Mouse (Mus musculus): ENCODE results near the gene Psma2.

Psma2 gene

DNA sequence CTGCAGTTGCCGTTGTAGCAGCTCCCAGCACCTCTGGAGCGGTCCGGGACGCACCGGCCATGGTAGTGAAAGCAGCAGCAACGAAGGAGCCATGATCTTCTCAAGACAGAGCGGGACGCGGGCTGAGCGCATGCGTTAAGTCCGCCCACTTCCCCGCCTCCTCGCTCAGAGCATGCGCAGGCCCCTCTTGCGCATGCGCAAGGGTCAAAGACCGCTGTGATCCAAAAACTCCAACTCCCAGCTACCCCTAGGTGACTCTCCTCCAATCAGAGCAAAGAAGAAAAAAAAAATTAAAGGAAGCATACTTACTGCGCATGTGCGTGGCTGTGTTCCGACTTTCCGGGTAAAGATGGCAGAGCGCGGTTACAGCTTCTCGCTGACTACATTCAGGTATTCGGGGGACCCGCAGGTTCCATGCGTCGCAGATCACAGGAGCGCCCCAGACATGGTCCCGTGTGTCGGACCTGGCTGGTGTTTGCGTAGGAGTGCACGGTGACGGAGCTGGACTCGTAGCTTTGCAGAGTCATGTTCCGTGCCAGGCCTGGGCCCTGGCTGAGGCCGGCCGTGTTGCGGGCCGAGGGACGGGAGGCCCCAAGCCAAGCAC is at the start of gene Psma2, which contains the start of gene Mrpl32:
TSS of gene Psma2 (plus strand) at position 315 of the 604 bp plus-strand sequence.
TSS of gene Mrpl32 (minus strand) at position 240 of the 604 bp plus-strand sequence.
- DNase-seq: peak; percentile 100

DNA sequence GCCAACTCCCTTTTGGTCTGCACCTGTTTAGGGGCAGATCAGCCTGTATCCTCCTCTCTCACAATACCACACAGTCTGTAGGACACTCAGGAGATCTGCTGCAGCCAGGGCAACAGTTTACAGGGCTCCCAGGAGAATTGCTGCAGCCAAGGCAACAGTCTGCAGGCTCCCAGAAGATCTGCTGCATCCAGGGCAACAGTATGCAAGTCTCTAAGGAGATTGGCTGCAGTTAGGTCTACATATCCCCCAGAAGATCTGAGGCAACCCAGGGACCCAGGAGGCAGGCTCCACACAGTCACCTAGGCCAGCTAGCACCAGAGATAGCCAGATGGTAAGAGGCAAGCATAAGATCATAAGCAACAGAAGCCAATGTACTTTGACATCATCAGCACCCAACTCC is 38.9 kb upstream of the Psma2 start:
- no peak for DNase-seq

DNA sequence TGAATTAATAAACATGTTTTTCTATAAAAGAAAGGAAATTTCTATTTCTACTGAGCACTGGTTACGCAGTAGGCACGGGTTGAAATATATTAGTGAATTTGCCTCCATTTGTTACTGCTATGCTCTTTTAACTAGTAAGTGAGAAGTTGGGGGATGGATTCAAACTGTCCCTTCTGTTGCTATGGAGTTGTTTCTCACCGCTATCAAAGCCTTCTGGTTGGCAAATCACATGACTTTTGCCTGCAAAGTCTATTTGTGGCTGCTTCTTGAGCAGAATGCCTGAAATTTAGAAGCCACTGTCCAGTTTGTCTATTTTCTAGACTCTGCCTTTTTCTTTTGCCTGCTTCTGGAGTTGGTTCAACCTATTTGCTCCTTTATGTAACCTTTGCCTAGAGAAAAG is 32.6 kb upstream of the Psma2 start:
- DNase-seq: no peak

DNA sequence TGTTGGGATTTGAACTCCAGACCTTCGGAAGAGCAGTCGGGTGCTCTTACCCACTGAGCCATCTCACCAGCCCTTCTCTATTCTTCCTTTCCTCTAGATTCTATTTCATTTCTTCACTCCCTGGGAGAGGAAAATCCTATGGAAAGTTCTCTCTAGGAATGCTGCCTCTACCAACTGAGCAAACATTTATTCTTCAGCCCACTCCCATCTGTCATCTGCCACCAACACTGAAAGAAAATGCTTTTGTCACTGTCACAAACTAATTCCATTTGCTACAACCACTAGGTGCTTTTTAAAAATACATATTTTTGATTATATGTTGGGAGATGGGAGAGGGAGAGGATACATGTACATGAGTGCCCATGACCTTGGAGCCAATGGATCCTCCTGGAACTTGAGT is 10.3 kb upstream of the Psma2 start:
- DNase-seq: no peak

DNA sequence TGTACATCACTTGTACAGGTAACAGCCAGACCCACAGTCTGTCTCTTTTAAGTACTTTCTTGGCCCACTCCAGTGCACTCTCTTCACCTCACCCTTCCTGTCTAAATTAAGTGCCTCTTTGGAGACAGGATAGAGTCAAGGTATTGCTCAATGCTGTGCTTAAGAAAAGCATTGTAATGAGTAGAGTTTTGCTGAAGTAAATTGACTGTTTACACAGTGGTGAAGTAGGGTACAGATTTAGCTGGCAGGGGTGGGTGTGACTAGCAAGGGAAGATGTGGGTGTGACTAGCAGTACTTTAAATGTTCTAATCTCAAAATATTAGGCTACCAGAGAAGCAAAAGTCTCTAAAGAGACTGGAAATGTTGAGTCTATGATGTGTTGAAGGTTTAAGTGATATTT is 5.4 kb upstream of the Psma2 start:
- no peak for DNase-seq

DNA sequence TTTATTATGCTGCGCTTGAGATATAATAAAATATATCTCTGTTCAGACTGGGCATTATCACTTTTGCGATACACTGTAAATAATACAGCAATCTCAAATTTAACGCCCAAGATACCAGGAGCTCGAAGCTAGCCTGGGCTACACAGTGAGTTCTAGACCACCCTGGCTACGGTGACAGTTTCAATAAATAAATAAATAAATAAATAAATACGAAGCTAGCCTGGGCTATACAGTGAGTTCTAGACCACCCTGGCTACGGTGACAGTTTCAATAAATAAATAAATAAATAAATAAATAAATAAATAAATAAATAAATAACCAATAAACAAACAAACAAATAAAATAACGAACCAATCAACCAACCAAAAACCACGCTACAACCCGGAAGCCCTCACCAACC is 577 bp upstream of the Psma2 start:
- no peak for DNase-seq

DNA sequence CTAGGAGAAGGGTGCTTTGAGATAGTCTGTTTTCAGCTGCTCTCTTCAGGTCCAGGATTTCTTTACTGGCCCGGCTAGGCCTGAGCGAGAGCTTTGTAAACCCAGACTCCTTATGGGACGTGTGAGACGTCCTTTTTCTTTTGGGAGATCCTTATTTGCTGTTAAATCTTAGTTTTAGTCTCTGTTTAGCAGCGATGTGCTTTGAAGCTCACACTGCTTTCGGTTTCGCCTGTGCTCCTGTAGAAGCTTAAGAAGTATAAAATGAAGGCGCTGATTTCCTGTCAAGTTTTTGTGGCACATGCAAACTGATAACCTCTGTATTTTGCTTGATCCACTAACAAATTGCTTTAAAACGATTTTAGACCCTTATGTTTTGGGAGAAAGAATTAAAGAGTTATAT is 513 bp downstream of the Psma2 start:
- no peak for DNase-seq

DNA sequence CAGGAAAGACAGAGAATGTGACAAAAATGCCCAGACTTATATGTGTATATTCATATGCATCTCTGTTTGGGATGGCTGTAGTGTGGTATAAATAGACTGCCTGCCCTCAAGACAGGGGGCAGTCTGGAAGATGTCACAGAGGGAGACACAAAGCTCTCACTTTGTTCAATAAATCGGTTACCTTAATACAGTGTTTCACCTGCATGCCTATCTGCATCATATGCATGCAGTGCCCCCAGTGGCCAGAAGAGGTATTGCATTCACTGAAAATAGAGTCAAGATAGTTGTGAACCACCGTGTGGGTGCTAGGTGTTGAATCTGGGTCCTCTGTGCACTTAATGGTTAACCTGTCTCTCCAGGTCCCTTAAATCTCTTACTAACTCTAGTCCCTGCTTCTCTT is 5.7 kb downstream of the Psma2 start:
- peak; percentile 90 for DNase-seq

DNA sequence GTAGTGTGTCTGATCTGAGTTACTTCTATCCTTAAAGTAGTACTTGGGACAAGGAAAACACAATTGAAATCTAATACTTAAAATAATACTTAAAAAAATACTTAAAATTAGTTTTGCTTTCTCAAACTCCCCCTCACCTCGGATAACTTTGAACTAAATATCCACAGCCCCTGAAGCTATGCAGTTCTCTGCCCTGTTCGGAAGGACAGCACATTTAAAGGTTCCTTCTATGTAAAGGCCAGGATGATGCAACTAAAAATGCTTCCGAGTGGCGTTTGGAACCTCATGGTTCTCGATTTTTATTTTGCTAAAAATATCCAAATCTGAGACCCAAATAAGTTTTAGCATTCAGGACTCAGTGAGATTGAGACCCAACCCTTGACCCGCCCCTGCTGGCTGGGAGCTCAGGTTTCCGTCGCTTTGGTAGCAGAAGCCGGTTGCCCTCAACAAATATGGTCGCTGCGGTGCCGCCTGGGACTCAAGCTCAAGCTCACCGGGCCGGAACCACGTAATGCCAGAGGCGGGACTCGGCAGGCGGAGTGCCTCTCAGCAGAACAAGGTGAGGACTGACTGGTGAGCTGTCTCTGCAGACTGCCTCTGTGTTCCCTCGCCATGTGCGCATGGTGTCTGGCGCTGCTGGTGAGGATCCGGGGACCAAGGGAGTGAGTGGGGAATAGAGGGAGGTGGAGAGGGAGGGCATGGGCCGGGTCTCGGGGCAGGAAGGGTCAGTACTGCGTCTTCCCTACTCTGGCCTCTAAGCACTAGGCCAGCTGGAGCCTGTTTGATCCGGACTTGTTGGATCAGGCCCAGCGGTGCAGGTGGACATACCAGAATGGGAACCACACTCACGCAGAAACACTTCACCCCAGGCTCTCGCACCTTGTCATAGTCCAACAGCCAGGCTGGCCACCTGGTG is 16.9 kb downstream of the Psma2 start, which contains the start of gene AW209491:
TSS of gene AW209491 (plus strand) at position 429 of the 916 bp plus-strand sequence.
- peak; percentile 99 for DNase-seq

DNA sequence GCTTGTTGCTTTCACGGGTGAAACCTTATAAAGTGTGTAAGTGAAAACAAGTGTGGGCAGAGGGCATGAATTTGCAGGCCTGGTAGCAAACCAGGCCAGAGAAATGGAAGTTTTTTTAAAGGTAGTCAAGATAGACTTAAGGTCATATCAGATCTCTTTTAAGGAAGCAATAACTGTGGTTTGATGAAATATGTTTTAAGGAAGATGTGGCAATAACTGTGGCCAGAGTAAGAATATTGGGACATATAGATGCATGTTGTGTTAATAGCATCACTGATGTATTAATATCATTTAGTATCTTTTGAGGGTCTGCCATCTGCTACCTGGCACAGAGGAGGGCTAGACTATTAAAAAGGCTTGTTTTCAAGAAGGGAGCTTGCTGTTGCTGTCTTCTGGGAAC is 27.0 kb downstream of the Psma2 start:
- DNase-seq: no peak

DNA sequence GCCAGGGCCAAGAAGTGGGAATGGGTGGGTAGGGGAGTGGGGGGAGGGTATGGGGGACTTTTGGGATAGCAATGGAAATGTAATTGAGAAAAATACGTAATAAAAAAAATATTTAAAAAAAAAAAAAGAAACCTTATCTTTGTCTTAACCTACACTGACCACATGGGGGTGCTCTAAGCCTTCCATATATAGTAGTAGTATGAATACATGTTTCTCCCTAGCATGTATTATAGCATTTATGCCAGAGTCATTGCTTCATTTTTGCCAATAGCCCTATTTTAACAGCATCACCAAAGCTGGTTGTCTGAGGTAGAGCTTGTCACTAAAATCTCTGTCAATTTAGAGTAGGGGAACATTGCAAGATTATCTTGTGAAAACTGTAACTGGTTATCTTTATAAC is 36.3 kb downstream of the Psma2 start:
- DNase-seq: no peak

DNA sequence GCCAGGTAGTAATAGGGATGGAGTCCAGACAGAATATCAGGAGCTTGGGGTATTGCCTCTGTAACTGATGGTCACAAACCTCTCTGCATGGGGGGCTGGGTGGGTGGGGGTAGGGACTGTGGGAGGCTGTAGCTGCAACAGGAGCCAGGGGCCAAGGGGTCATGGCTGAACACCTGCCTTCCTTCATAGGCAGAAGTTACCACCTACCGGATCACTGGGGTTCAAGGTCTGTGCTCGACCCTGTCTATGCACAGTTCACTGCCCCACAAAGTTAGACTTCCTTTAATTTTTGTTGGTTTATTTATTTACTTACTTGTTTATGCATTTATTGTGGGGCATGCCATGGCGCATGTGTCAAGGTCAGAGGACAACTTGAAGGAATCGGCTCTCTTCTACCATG is 54.1 kb downstream of the Psma2 start:
- no peak for DNase-seq

DNA sequence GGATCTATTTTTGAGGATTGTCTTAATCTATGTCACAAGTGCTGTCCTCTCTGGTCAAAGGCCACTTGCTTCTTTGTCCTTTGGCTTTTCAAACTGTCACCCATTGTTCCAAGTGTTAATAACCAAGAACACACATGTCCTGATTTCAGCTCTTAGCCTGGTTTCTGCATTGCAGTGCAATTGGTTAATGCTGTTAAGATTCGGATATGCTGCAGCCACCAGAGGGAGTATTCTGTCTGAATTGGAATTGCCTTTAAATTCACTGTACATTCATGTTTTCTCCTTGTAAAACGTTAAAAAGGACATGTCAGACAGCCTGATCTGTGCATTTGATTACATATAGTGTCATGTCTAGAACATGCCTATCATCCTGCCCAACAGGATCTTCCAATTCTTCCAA is 57.3 kb downstream of the Psma2 start:
- no peak for DNase-seq

DNA sequence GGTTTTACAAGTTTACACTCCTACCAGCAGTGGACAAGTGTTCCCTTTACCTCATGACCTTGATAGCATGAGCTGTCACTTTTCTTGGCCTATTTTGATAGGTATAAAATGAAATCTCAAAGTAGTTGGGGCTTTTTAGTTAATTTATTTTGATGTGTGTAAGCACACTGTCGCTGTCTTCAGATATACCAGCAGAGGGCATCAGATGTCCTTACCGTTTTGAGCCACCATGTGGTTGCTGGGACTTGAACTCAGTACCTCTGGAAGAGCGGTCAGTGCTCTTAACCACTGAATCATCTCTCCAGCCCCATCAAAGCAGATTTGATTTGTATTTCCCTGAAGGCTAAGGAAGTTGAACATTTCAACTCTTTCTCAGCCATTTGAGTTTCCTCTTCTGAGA is 75.9 kb downstream of the Psma2 start:
- DNase-seq: no peak

DNA sequence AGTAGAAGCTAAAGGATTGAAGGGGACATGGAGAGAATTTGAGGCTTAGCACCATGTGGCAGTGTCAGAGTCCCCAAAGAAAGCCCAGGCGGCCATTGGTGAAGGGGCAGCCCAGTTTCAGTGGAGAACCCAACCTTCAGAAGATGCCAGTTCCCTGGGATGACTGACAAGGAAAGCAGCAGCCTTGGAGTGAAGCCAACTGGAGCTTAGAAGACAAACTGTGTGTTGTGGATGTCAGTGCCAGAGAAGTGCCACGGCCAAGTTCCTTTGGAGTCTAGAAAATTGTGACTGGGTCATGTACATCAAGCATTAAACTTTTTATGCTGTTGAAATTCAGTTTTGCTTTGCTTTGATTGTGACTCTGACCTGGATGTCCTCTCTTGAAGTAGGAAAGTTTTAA is 103.8 kb downstream of the Psma2 start:
- DNase-seq: peak; percentile 66

DNA sequence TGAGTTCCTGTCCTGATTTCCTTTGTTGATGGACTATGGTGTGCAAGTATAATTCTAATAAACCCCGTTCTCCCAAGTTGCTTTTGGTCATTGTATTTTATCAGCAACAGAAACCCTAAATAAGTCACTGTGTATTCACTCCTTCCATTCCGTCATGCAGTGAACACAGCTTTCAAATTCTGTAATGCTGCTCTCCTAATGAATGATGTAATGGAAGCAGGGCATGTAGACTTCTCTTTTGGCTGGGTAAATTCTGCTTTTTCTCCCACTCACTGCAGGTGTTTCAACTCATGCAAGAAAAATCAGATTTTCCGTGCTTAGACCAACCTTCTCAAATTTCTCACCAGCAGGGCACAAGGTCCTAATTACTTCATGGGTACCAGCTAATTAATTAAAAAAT is 104.7 kb downstream of the Psma2 start:
- no peak for DNase-seq
